Mouse (Mus musculus): Measurements from ENCODE around the gene Fbxo11. TPM values are rescaled to one million over a fixed set of nuclear protein-coding genes. Genes with fewer than 3 reads are reported as not detected.
A peak's percentile ranks its signal among the peaks of the same experiment; 100 is the strongest.
"Not testable (repeated sequence)": the region's sequence is repeated elsewhere in the genome, so short reads cannot be mapped to it uniquely, and the experiment has no call there.

Fbxo11 gene
- polyA plus RNA-seq, 1 experiment from 2014 or later, result 36.4 TPM

GRCm38 (mm10) chr17:87974629-87975228 is 90.4 kb downstream of the Fbxo11 start, which contains the start of gene Msh6:
Gene Msh6 (plus strand): TSS chr17:87975062.
- H3K9me3 ChIP-seq (replicated peaks; ENCODE audit: control insufficient read depth, low read length), result no peaks in the 10 kb centered on the region
- WGBS, result under 1% methylated on average over 63 of the region's 63 CpGs
- peak; percentile 96 for ATAC-seq (replicated peaks; ENCODE audit: insufficient number of reproducible peaks, low FRiP score, low TSS enrichment, low read depth)
- peak within 1 kb of the TSS; percentile 91 for H3K9ac ChIP-seq (replicated peaks; ENCODE audit: low read length)
- peak within 1 kb of the TSS; percentile 83 for H3K27ac ChIP-seq (replicated peaks; ENCODE audit: low read depth, low read length)
- H3K4me3 ChIP-seq (ENCODE audit: low read depth, low read length), result peak within 1 kb of the TSS; percentile 60
- H3K27me3 ChIP-seq (ENCODE audit: control insufficient read depth, insufficient read depth, low read length), result no peaks in the 10 kb centered on the region
- no peaks in the 10 kb centered on the region for H3K4me1 ChIP-seq (ENCODE audit: control insufficient read depth, insufficient read depth, low read length)
- H3K4me2 ChIP-seq (ENCODE audit: low read depth, low read length), result peak within 1 kb of the TSS; percentile 63
- DNase-seq (ENCODE audit: low spot score), result peak; percentile 96
- H3K36me3 ChIP-seq (replicated peaks; ENCODE audit: control insufficient read depth, insufficient read depth, low read depth, low read length), result no peaks in the 10 kb centered on the region

DNA sequence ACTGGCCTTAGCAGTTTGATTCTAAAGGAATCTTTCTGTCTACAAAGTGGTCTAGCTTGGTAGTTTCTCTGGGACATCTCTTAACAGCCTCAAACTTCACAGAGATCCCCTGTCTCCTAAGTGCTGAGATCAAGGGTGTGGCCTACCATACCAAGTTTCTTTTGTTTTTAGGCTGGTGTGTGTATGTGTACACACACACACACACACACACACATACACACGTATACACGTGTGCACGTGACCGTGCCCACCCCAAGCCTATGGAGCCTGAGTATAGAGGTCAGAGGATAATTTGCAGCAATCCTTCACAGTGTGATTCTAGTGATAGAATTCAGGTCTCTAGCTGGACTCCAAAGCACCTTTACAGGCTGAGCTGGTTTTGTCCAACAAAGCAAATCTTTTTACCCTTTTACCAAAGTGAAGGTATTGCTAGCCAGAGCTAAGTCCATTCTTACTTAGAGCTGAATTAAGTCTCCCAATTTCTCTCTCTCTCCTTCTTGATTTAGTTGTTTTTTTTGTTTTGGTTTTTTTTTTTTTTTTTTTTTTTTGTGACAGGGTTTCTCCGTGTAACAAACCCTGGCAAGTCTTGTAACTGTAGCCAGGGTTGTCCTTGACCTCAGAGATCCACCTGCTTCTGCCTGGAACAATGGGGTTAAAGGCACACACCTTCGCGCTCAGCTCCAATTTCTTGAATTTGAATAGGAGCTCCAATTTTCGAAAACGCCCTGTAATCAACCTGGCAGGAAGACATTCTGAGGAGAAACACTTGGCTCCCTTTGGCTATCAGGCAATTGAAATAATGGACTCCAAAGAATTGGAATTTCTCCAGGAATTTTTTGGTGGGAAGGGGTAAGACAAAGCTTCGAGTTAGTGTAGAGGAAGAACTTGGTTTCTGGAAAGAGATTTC is 91.6 kb downstream of the Fbxo11 start:
- DNase-seq (ENCODE audit: low spot score) (no peak), ATAC-seq (replicated peaks; ENCODE audit: insufficient number of reproducible peaks, low FRiP score, low TSS enrichment, low read depth) (no peak)
- Histone ChIP-seq H3K4me1 (ENCODE audit: control insufficient read depth, insufficient read depth, low read length) (no peaks in the 10 kb centered on the region), H3K4me3 (ENCODE audit: low read depth, low read length) (no peak overlapping the region), H3K9ac (replicated peaks; ENCODE audit: low read length) (no peak overlapping the region), H3K9me3 (replicated peaks; ENCODE audit: control insufficient read depth, low read length) (no peaks in the 10 kb centered on the region), H3K4me2 (ENCODE audit: low read depth, low read length) (no peak overlapping the region), H3K36me3 (replicated peaks; ENCODE audit: control insufficient read depth, insufficient read depth, low read depth, low read length) (no peaks in the 10 kb centered on the region), H3K27ac (replicated peaks; ENCODE audit: low read depth, low read length) (no peak overlapping the region), H3K27me3 (ENCODE audit: control insufficient read depth, insufficient read depth, low read length) (no peaks in the 10 kb centered on the region)
- WGBS, result 68% methylated on average over 10 of the region's 10 CpGs

GRCm38 (mm10) chr17:87972856-87973255 is 92.2 kb downstream of the Fbxo11 start:
- DNase-seq (ENCODE audit: low spot score) (no peak), ATAC-seq (replicated peaks; ENCODE audit: insufficient number of reproducible peaks, low FRiP score, low TSS enrichment, low read depth) (no peak)
- 60% methylated on average over 5 of the region's 5 CpGs for WGBS
- H3K27ac ChIP-seq (replicated peaks; ENCODE audit: low read depth, low read length), result no peak overlapping the region
- no peaks in the 10 kb centered on the region for H3K36me3 ChIP-seq (replicated peaks; ENCODE audit: control insufficient read depth, insufficient read depth, low read depth, low read length)
- no peak overlapping the region for H3K9ac ChIP-seq (replicated peaks; ENCODE audit: low read length)
- H3K4me1 ChIP-seq (ENCODE audit: control insufficient read depth, insufficient read depth, low read length), result no peaks in the 10 kb centered on the region
- H3K4me2 ChIP-seq (ENCODE audit: low read depth, low read length), result no peak overlapping the region
- H3K9me3 ChIP-seq (replicated peaks; ENCODE audit: control insufficient read depth, low read length), result no peaks in the 10 kb centered on the region
- H3K4me3 ChIP-seq (ENCODE audit: low read depth, low read length), result no peak overlapping the region
- no peaks in the 10 kb centered on the region for H3K27me3 ChIP-seq (ENCODE audit: control insufficient read depth, insufficient read depth, low read length)

DNA sequence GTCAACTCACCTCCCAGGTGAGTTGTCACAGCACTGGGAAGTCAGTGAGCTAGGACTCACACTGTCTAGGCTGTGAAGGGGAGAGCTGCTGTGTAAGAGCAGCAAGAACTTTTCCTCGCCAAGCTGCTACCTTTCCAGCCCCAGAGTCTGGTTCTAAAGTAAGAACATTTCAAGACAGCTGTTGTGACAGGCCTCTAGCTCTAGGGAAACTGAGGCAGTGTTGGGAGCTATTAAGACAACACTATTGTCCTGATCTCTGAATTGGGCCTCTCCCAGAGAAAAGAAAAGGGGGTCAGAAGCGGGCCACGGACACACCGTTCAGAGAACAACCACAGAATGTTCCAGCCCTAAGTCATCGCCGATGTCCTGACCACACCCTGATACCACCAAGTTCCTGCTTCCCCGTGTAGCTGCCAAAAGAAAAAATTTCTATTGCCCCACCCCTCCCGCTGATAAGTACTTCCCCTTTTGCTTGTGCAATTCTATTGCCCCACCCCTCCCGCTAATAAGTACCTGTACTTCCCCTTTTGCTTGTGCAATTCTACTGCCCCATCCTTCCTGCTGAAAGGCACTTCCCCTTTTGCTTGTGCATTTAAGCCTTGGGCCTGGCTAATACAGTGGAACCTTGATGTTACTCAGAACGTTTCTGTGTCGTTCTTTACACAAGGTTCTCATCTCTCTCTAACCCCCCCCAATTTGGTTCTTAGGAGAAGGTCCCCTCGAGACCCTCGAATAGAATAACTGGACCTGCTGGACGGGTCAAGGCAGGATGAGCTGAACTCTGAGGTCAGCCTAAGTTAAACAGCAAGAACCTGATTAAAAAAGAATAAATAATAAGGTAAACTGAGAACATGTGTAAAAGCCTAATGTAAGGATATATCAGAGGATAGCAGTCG is 93.1 kb downstream of the Fbxo11 start:
- H3K4me2 ChIP-seq (ENCODE audit: low read depth, low read length); DNase-seq (ENCODE audit: low spot score); H3K27me3 ChIP-seq (ENCODE audit: control insufficient read depth, insufficient read depth, low read length); ATAC-seq (replicated peaks; ENCODE audit: insufficient number of reproducible peaks, low FRiP score, low TSS enrichment, low read depth); H3K4me3 ChIP-seq (ENCODE audit: low read depth, low read length); H3K4me1 ChIP-seq (ENCODE audit: control insufficient read depth, insufficient read depth, low read length); H3K27ac ChIP-seq (replicated peaks; ENCODE audit: low read depth, low read length); H3K36me3 ChIP-seq (replicated peaks; ENCODE audit: control insufficient read depth, insufficient read depth, low read depth, low read length); H3K9ac ChIP-seq (replicated peaks; ENCODE audit: low read length); H3K9me3 ChIP-seq (replicated peaks; ENCODE audit: control insufficient read depth, low read length): not testable (repeated sequence)
- 84% methylated on average over 15 of the region's 15 CpGs for WGBS

DNA sequence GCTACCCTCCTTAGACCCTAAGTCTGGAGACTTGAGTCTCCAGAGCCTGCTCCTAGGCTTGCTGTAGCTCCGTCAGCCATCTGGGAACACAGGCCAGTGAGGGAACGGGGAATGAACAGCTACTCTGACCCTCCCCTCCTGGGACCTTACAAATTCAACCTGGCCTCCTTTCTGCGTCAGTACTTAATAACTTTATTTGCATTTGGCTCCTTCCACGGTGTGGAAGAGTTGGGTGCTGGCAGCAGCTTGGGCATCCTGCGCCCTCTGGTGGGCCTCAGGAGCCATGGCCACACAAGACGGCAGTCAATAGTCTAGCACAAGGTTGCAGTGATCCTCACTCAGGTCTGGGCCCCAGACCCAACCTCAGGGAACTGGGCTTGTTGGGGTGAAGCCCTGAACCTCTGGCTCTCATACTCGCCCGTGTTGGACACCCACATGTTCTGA is 96.6 kb downstream of the Fbxo11 start:
- H3K9me3 ChIP-seq (replicated peaks; ENCODE audit: control insufficient read depth, low read length); H3K9ac ChIP-seq (replicated peaks; ENCODE audit: low read length); H3K4me3 ChIP-seq (ENCODE audit: low read depth, low read length); H3K27ac ChIP-seq (replicated peaks; ENCODE audit: low read depth, low read length); H3K4me2 ChIP-seq (ENCODE audit: low read depth, low read length); DNase-seq (ENCODE audit: low spot score); H3K4me1 ChIP-seq (ENCODE audit: control insufficient read depth, insufficient read depth, low read length); H3K36me3 ChIP-seq (replicated peaks; ENCODE audit: control insufficient read depth, insufficient read depth, low read depth, low read length); H3K27me3 ChIP-seq (ENCODE audit: control insufficient read depth, insufficient read depth, low read length): not testable (repeated sequence)
- ATAC-seq (replicated peaks; ENCODE audit: insufficient number of reproducible peaks, low FRiP score, low TSS enrichment, low read depth), result peak; percentile 52
- 39% methylated on average over 6 of the region's 8 CpGs for WGBS

- no peak overlapping the region for H3K4me2 ChIP-seq (ENCODE audit: low read depth, low read length)
- no peak overlapping the region for H3K27ac ChIP-seq (replicated peaks; ENCODE audit: low read depth, low read length)
- H3K9ac ChIP-seq (replicated peaks; ENCODE audit: low read length), result no peak overlapping the region
- H3K36me3 ChIP-seq (replicated peaks; ENCODE audit: control insufficient read depth, insufficient read depth, low read depth, low read length), result no peaks in the 10 kb centered on the region
- ATAC-seq (replicated peaks; ENCODE audit: insufficient number of reproducible peaks, low FRiP score, low TSS enrichment, low read depth) (no peak), DNase-seq (ENCODE audit: low spot score) (no peak)
- H3K27me3 ChIP-seq (ENCODE audit: control insufficient read depth, insufficient read depth, low read length), result no peaks in the 10 kb centered on the region
- H3K4me3 ChIP-seq (ENCODE audit: low read depth, low read length), result no peak overlapping the region
- WGBS, result 83% methylated on average over 14 of the region's 14 CpGs
- H3K9me3 ChIP-seq (replicated peaks; ENCODE audit: control insufficient read depth, low read length), result no peaks in the 10 kb centered on the region
- H3K4me1 ChIP-seq (ENCODE audit: control insufficient read depth, insufficient read depth, low read length), result no peaks in the 10 kb centered on the region
Measured at GRCm38 (mm10) chr17:87963081-87964075, 101.7 kb downstream of the Fbxo11 start.

GRCm38 (mm10) chr17:87959931-87960330 is 105.2 kb downstream of the Fbxo11 start:
- H3K36me3 ChIP-seq (replicated peaks; ENCODE audit: control insufficient read depth, insufficient read depth, low read depth, low read length); H3K4me3 ChIP-seq (ENCODE audit: low read depth, low read length); H3K4me2 ChIP-seq (ENCODE audit: low read depth, low read length); H3K27ac ChIP-seq (replicated peaks; ENCODE audit: low read depth, low read length); H3K4me1 ChIP-seq (ENCODE audit: control insufficient read depth, insufficient read depth, low read length); DNase-seq (ENCODE audit: low spot score); H3K27me3 ChIP-seq (ENCODE audit: control insufficient read depth, insufficient read depth, low read length); ATAC-seq (replicated peaks; ENCODE audit: insufficient number of reproducible peaks, low FRiP score, low TSS enrichment, low read depth); H3K9ac ChIP-seq (replicated peaks; ENCODE audit: low read length); H3K9me3 ChIP-seq (replicated peaks; ENCODE audit: control insufficient read depth, low read length): not testable (repeated sequence)
- 96% methylated on average over 5 of the region's 5 CpGs for WGBS
